Mouse (Mus musculus) embryonic fibroblast, embryonic 13.5 days (primary cell): ENCODE results near the gene Polr3h.

Experiments
- CTCF ChIP-seq: IDR thresholded peaks from 2 replicates; pipeline ENCODE4 v1.5.1; 2011; ENCODE audit warnings: mild to moderate bottlenecking, control low read depth, low read length, moderate library complexity, borderline replicate concordance; ENCODE audit not compliant: insufficient read depth
- POLR2A ChIP-seq: IDR thresholded peaks from 2 replicates; pipeline ENCODE4 v1.6.1; 2011; ENCODE audit warnings: low read depth, mild to moderate bottlenecking, control low read depth, low read length, moderate library complexity

DNA sequence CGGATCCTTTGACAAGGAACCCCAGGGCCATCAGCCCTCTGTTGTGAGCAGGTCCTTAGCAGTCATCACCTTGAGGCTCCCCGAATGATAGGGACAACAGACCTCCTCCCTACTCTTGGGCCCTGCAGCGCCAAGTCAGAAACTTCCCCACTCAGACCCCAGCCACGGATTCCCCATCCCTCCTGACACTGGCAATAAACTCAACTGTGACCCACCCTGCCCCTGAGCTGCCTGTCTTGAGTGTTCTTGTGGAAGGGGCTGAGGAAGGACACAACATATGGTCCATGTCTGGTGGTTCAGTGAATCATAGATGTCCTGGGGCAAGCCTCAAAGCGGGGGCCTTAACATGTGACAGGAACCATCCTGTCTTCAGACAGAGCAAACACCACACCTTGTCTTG is 24.7 kb upstream of the Polr3h start:
- no peak for TF ChIP-seq CTCF
- TF ChIP-seq POLR2A = no peak
